Mouse (Mus musculus) liver, embryonic 13.5 days (tissue): ENCODE results near the gene Nisch. TPM values are rescaled to one million over a fixed set of nuclear protein-coding genes. Genes with fewer than 3 reads are reported as not detected.

Experiments used
- ATAC-seq: fragments of 200-750 bp; cut with Nextera tagmentation; 2 replicates; pipeline ENCODE4 v1.8.0; 2017; ENCODE audit warnings: low read depth, mild to moderate bottlenecking, moderate number of reproducible peaks, moderate library complexity
- DNase-seq: peaks from one replicate; pipeline ENCODE4 v3.0.0; 2022
- H3K27ac ChIP-seq: fragments of 300-500 bp; sonication (generic); 2 replicates; pipeline ENCODE4 v1.5.1; 2015; ENCODE audit warnings: moderate library complexity, mild to moderate bottlenecking, inconsistent platforms
- H3K27me3 ChIP-seq: fragments of 300-500 bp; sonication (generic); 2 replicates; pipeline ENCODE4 v1.6.1; 2015; ENCODE audit warnings: mild to moderate bottlenecking, inconsistent platforms
- H3K36me3 ChIP-seq: fragments of 300-500 bp; sonication (generic); 2 replicates; pipeline ENCODE4 v1.6.1; 2015; ENCODE audit warnings: mild to moderate bottlenecking, inconsistent platforms
- H3K4me1 ChIP-seq: fragments of 300-500 bp; sonication (generic); replicated peaks from 2 replicates; pipeline ENCODE4 v1.6.1; 2015; ENCODE audit warnings: inconsistent platforms
- H3K4me2 ChIP-seq: fragments of 300-500 bp; sonication (generic); 2 replicates; pipeline ENCODE4 v1.6.1; 2015; ENCODE audit warnings: inconsistent platforms, mild to moderate bottlenecking, moderate library complexity
- H3K4me3 ChIP-seq: fragments of 300-500 bp; sonication (generic); replicated peaks from 2 replicates; pipeline ENCODE4 v1.5.1; 2015; ENCODE audit warnings: mild to moderate bottlenecking, inconsistent platforms
- H3K9ac ChIP-seq: fragments of 300-500 bp; sonication (generic); 2 replicates; pipeline ENCODE4 v1.6.1; 2015; ENCODE audit warnings: mild to moderate bottlenecking, inconsistent platforms
- H3K9me3 ChIP-seq: fragments of 300-500 bp; sonication (generic); replicated peaks from 2 replicates; pipeline ENCODE4 v1.6.1; 2016; ENCODE audit warnings: inconsistent platforms
- WGBS: fragments of 180-500 bp; shearing (Covaris S2); methylation state at CpG from one replicate; pipeline ENCODE4 v1.1.7; 2015; ENCODE audit not compliant: insufficient replicate concordance; 5-methylcytosine and 5-hydroxymethylcytosine counted together
- polyA plus RNA-seq: library from polyadenylated mRNA; unstranded; fragments of >200 nt; fragmentation: Nextera tagmentation; extraction: Ambion mirVana; gene quantifications from 2 replicates; pipeline ENCODE4 v1.2.1, GENCODE M21; 2015

Gene Nisch
- polyA plus RNA-seq, result 77.9 and 84.9 TPM in 2 replicates

GRCm38 (mm10) chr14:31216846-31217245 lies at the start of gene Nisch:
Gene Nisch (minus strand): TSS chr14:31216946.
- WGBS, result 56% methylated on average over 2 of the region's 2 CpGs
- Histone ChIP-seq H3K4me2 (0 out of 2 replicates have a peak within 1 kb of the TSS, but pooled peaks have one; percentile 2), H3K27me3 (peaks cover 6% of the 10 kb centered on the region; the same call in 1 of the 2 replicates), H3K9ac (peak within 1 kb of the TSS; percentile 5; the same call in 1 of the 2 replicates), H3K36me3 (no peaks in the 10 kb centered on the region), H3K4me3 (no peak within 1 kb of the TSS), H3K9me3 (no peaks in the 10 kb centered on the region), H3K27ac (no peak within 1 kb of the TSS), H3K4me1 (peaks cover 28% of the 10 kb centered on the region)
- ATAC-seq (no peak), DNase-seq (no peak)

- H3K9ac ChIP-seq, result peak overlapping the region; percentile 67
- H3K4me3 ChIP-seq, result peak overlapping the region; percentile 29
- DNase-seq, result peak; percentile 55
- H3K27me3 ChIP-seq, result no peaks in the 10 kb centered on the region
- WGBS, result 52% methylated on average over 9 of the region's 9 CpGs
- peak; percentile 70 for ATAC-seq
- peak overlapping the region; percentile 98 for H3K27ac ChIP-seq
- peaks cover 45% of the 10 kb centered on the region for H3K4me1 ChIP-seq
- H3K9me3 ChIP-seq, result no peaks in the 10 kb centered on the region
- H3K4me2 ChIP-seq, result peak overlapping the region; percentile 64
- peaks cover 56% of the 10 kb centered on the region for H3K36me3 ChIP-seq
Observed at GRCm38 (mm10) chr14:31260932-31261331, 44.2 kb upstream of the Nisch start.

- H3K36me3 ChIP-seq, result peaks cover 62% of the 10 kb centered on the region
- H3K27ac ChIP-seq, result peak overlapping the region; percentile 98
- peak; percentile 74 for DNase-seq
- ATAC-seq, result peak; percentile 96
- 27% methylated on average over 4 of the region's 4 CpGs for WGBS
- peak overlapping the region; percentile 64 for H3K4me2 ChIP-seq
- H3K9ac ChIP-seq, result peak overlapping the region; percentile 67
- H3K27me3 ChIP-seq, result no peaks in the 10 kb centered on the region
- peaks cover 45% of the 10 kb centered on the region for H3K4me1 ChIP-seq
- peak overlapping the region; percentile 29 for H3K4me3 ChIP-seq
- no peaks in the 10 kb centered on the region for H3K9me3 ChIP-seq
Observed at GRCm38 (mm10) chr14:31260374-31260773, 43.6 kb upstream of the Nisch start.

GRCm38 (mm10) chr14:31258476-31259050 lies 41.8 kb upstream of the Nisch start:
- Histone ChIP-seq H3K27me3 (no peaks in the 10 kb centered on the region), H3K9ac (peak overlapping the region; percentile 62), H3K4me3 (no peak overlapping the region), H3K27ac (peak overlapping the region; percentile 98), H3K4me2 (no peak overlapping the region), H3K4me1 (peaks cover 45% of the 10 kb centered on the region), H3K9me3 (no peaks in the 10 kb centered on the region), H3K36me3 (peaks cover 80% of the 10 kb centered on the region)
- WGBS, result 91% methylated on average over 14 of the region's 14 CpGs
- DNase-seq (no peak), ATAC-seq (no peak)

GRCm38 (mm10) chr14:31252091-31252490 lies 35.3 kb upstream of the Nisch start:
- H3K9ac ChIP-seq, result peak overlapping the region; percentile 97
- no peaks in the 10 kb centered on the region for H3K9me3 ChIP-seq
- 76% methylated on average over 5 of the region's 5 CpGs for WGBS
- H3K36me3 ChIP-seq, result peaks cover 46% of the 10 kb centered on the region
- H3K4me1 ChIP-seq, result peaks cover 32% of the 10 kb centered on the region
- H3K27me3 ChIP-seq, result no peaks in the 10 kb centered on the region
- ATAC-seq (no peak), DNase-seq (no peak)
- H3K4me2 ChIP-seq, result peak overlapping the region; percentile 91
- H3K4me3 ChIP-seq, result peak overlapping the region; percentile 100
- peak overlapping the region; percentile 85 for H3K27ac ChIP-seq

GRCm38 (mm10) chr14:31251626-31252025 lies 34.9 kb upstream of the Nisch start:
- WGBS, result 2% methylated on average over 18 of the region's 18 CpGs
- Histone ChIP-seq H3K9me3 (no peaks in the 10 kb centered on the region), H3K4me2 (peak overlapping the region; percentile 91), H3K4me3 (peak overlapping the region; percentile 100), H3K9ac (peak overlapping the region; percentile 97), H3K4me1 (peaks cover 32% of the 10 kb centered on the region), H3K36me3 (peaks cover 41% of the 10 kb centered on the region), H3K27me3 (no peaks in the 10 kb centered on the region), H3K27ac (peak overlapping the region; percentile 85)
- ATAC-seq (peak; percentile 27), DNase-seq (no peak)

GRCm38 (mm10) chr14:31251084-31251604 lies 34.4 kb upstream of the Nisch start, which contains the start of the genes Phf7 and Bap1:
Gene Phf7 (minus strand): TSS chr14:31251317.
Gene Bap1 (plus strand): TSS chr14:31251450.
- under 1% methylated on average over 75 of the region's 75 CpGs for WGBS
- Histone ChIP-seq H3K9me3 (no peaks in the 10 kb centered on the region), H3K4me1 (peaks cover 32% of the 10 kb centered on the region), H3K9ac (peak within 1 kb of the TSS; percentile 97), H3K27ac (peak within 1 kb of the TSS; percentile 93), H3K27me3 (no peaks in the 10 kb centered on the region), H3K36me3 (peaks cover 36% of the 10 kb centered on the region), H3K4me2 (peak within 1 kb of the TSS; percentile 91), H3K4me3 (peak within 1 kb of the TSS; percentile 100)
- ATAC-seq (peak; percentile 89), DNase-seq (peak; percentile 92)

DNA sequence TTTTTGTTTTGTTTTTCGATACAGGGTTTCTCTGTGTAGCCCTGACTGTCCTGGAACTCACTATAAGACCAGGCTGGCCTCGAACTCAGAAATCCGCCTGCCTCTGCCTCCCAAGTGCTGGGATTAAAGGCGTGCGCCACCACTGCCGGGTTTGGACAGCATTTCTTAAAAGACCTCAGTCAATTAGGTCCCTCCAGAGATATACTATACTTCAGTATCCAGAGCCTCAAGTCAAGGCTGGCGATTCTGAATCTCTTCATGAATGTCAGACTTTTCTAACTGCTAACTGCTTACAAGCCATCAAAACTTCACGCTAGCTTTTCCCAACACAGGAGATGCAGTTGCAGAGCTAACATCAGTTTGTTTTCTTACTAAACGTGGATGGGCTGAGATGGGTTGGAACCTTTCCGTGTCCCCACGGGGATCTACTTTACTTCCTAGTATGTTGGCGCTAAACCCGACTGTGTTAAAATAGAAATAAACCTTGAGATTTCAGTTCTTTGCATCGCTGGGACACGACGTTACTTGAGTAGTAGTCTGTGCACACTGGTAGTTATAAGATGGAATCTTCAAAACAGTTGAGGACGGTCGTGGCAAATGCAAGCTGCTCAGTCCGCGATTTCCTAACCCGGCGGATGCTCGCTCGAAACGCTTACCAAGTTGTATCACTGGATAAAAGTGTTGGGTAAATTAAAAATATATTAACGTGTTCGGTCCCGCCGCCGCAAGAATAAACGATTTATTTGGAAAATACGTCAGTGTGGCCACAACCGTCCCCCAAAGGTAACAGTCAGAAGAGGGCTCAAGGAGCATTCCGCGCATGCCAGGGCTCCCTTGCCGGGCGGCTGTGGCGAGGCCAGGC lies 33.7 kb upstream of the Nisch start:
- Histone ChIP-seq H3K27me3 (no peaks in the 10 kb centered on the region), H3K36me3 (peaks cover 29% of the 10 kb centered on the region), H3K4me3 (peak overlapping the region; percentile 100), H3K4me1 (peaks cover 32% of the 10 kb centered on the region), H3K4me2 (peak overlapping the region; percentile 91), H3K9me3 (no peaks in the 10 kb centered on the region), H3K27ac (peak overlapping the region; percentile 93), H3K9ac (peak overlapping the region; percentile 97)
- ATAC-seq, result peak; percentile 84
- WGBS, result 14% methylated on average over 38 of the region's 38 CpGs
- no peak for DNase-seq

GRCm38 (mm10) chr14:31248396-31248795 lies 31.6 kb upstream of the Nisch start:
- Histone ChIP-seq H3K27me3 (no peaks in the 10 kb centered on the region), H3K36me3 (peaks cover 9% of the 10 kb centered on the region), H3K27ac (no peak overlapping the region), H3K9me3 (no peaks in the 10 kb centered on the region), H3K9ac (no peak overlapping the region), H3K4me2 (no peak overlapping the region), H3K4me3 (no peak overlapping the region), H3K4me1 (peaks cover 32% of the 10 kb centered on the region)
- WGBS, result 81% methylated on average over 6 of the region's 6 CpGs
- ATAC-seq, result no peak
- DNase-seq, result no peak

DNA sequence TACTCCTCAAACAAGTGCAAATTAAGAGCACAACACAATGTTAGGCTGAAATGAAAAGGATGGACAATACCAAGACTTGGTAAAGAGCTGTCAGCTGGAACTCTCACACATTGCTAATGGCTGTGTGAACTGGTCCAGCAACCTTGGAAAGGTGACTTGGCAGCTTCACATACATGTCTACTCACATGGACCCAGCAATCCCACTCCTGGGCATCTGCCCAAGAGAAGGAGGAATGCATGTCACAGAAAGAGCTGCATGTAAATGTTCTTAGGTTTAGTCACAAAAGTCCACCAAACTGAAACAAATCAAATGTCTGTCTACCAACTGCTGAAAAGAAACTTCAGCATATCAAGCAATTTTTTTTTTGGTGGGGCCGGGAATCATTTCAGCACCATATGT lies 29.2 kb upstream of the Nisch start:
- no peaks in the 10 kb centered on the region for H3K27me3 ChIP-seq
- DNase-seq (no peak), ATAC-seq (no peak)
- whole genome bisulfite sequencing, result 74% methylated on average over 1 of the region's 1 CpGs
- no peak overlapping the region for H3K4me2 ChIP-seq
- H3K9ac ChIP-seq, result no peak overlapping the region
- peaks cover 19% of the 10 kb centered on the region for H3K4me1 ChIP-seq
- H3K9me3 ChIP-seq, result no peaks in the 10 kb centered on the region
- no peaks in the 10 kb centered on the region for H3K36me3 ChIP-seq
- no peak overlapping the region for H3K4me3 ChIP-seq
- no peak overlapping the region for H3K27ac ChIP-seq

DNA sequence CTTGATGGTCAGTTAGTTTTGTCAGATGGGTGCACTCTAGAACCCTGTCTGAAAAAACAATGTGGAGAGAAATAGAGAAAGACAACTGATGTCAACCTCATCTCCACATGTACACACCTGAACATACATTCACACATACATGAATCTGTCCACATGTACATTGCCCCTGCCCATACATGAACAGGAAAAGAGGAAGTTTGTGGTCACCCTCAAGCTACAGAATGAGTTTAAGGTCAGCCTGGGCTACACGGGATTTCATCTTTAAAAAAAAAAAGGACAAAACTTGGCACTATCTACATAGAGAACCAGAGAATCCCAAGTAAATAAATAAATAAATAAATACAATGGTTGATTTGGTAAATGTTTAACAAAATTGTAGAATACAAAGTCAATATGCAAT lies 28.0 kb upstream of the Nisch start:
- H3K9ac ChIP-seq, result no peak overlapping the region
- no peak for ATAC-seq
- H3K4me1 ChIP-seq, result peaks cover 12% of the 10 kb centered on the region
- H3K4me2 ChIP-seq, result no peak overlapping the region
- 42% methylated on average over 1 of the region's 1 CpGs for WGBS
- H3K27me3 ChIP-seq, result no peaks in the 10 kb centered on the region
- no peaks in the 10 kb centered on the region for H3K9me3 ChIP-seq
- H3K27ac ChIP-seq, result no peak overlapping the region
- no peak for DNase-seq
- no peaks in the 10 kb centered on the region for H3K36me3 ChIP-seq
- no peak overlapping the region for H3K4me3 ChIP-seq
